Mouse (Mus musculus) kidney, postnatal 10 days (tissue): Measurements from ENCODE around the gene Wipf2.
A peak's percentile ranks its signal among the peaks of the same experiment; 100 is the strongest.

ENCODE experiments used
- DNase-seq: peaks from one replicate; pipeline ENCODE4 v3.0.0; 2021; ENCODE audit warnings: mixed read lengths

The Wipf2 gene

GRCm38 (mm10) chr11:98947969-98948569 is 84.6 kb downstream of the Wipf2 start:
- DNase-seq = no peak

DNA sequence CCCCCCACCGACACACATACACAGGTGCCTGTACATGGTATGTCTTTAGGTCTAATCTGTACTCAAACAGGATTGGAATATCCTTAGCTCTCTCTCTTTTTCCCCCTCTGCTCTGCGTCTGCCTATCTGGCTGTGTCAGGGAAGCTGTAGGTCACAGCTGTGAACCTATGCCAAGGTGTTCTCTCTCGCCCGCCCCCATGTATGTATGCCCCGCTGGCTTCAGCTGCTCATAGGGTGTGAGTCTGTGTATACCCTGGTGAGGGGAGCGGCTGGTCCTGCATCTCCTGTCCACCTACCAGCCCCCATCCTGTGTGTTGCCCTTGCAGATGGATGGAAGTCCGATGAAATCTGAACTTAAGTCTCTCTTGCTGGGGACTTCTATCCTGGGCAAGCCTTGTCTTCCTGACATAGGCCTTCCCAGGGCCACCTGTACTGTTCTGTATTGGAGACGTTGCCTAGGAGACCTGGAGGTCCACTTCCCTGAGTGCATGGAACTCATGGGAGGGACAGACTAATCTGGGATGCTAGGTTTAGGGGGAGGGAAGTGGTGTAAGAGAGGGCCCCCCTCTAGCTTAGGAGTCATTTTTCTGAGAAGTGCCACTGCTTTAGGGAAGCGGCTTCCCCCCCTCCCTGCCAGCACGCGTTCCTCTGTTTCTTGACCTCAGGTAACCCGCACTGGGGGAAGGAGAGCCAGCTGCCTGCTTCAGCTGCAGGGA is 86.0 kb downstream of the Wipf2 start:
- DNase-seq = no peak

DNA sequence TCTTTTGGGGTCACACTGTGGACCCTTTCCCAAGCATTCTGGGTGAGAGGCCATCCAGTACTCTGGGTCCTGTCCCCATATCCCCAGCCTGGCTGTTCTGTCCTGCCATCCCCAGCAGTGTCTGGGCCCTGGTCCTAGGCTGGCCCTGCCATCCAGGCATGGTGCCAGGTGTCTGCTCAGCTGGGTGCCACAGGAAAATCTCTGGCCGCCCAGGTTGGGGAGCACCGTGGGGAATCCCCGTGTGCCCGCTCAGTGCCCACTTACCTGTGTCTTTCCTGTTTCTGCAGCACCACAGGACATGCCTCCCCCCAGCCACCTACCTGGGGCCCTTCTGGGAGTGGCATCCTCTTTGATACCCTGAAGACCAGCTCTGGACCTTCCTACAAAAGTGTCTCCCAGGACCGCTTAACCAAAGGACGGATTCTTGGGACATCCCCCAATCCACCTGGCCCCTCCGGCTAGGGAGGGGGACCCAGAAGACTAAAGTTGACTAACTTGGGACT is 86.6 kb downstream of the Wipf2 start:
- DNase-seq = peak; percentile 76

DNA sequence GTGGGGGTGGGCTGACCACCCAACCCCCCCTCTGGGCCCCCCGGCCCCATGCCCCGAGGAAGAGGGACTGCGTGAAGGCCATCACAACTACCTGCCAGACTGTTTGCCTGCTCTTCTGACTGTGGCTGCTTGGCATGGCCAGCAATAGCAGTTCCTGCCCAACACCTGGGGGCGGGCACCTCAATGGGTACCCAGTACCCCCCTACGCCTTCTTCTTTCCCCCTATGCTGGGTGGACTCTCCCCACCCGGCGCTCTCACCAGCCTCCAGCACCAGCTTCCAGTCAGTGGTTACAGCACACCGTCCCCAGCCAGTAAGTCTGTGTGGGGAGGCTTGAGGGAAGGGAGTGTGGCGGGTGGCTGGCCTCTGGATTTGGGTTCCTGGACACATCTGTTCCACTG is 87.0 kb downstream of the Wipf2 start:
- DNase-seq = no peak

- DNase-seq = peak; percentile 93
Observed at GRCm38 (mm10) chr11:98951026-98951906, 87.8 kb downstream of the Wipf2 start.

DNA sequence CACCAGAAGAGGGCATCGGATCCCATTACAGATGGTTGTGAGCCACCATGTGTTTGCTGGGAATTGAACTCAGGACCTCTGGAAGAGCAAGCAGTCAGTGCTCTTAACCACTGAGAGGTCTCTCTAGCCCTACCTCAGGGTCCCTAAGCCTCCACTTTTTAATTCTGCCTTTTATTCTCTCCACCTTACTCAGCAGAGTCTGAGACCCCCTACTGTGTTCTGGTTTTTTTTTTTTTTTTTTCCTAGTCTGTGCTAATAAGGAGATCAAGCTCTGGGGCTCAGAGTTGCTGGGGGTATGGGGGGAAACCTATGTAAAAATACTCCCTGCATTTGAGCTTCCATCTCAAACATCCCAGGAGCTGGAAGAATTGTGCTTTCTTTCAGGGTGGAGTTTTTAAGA is 88.7 kb downstream of the Wipf2 start:
- DNase-seq = no peak

DNA sequence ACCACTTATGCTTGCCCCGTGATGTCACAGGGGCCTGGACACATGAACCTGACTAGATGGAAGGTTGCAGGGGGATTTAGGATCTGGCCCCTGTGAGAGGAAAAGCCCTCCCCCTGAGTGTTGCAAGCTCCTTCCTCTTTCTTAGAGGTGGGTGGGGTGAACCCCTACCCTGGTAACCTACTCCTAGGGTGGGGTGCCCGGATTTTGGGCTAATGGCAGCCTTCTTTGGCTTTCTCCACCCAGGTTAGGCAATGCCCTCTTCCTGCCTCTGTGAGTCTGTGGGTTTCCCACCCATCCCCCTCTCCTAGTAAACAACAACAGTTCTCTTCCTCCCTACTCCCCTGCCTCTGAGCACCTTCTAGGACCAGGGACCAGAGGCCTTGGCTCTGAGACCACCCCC is 89.3 kb downstream of the Wipf2 start:
- DNase-seq = no peak

DNA sequence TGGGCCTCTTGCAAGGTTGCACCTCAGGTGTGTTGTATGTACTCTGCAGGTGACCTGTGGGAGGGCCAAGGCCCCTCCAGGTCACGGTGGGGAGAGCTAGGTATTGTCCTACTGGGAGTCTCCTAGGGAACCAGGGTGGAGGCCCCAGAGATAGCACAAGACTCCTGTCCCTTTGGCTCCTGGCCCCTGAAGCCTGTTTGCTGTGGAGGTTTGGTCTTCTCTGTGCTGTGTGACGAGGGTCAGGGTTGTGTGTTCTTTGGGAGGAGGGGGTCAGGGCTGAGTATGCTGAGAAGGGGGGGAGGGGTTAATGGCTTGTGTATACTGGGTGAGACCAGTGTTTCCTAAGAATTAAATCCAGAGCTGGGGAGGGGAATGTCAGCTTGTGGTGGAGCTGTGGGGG is 89.9 kb downstream of the Wipf2 start:
- no peak for DNase-seq

GRCm38 (mm10) chr11:98953835-98954320 is 90.4 kb downstream of the Wipf2 start:
- no peak for DNase-seq

DNA sequence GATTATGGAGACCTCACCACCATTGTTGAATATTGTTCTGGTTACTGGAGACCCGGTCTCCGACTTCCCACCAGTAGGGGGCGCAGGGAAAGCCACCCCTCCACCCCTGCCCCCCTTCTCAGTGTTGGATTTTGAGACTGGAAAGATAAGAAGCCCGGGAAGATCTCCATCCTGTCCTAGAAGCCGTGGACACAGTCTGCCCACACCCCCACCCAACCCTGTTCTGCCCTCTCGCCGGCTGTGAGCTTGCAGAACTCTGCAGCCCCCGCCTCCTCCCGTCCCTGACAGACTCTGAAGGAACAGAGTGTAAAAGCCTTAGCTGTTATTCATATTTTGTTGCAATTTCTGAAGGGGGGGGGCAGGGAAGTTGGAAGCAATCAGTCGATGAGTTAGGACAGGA is 90.9 kb downstream of the Wipf2 start:
- peak; percentile 92 for DNase-seq
